Mouse (Mus musculus) MEL (cell line): ENCODE results near the gene Chchd10. TPM values are rescaled to one million over a fixed set of nuclear protein-coding genes. Genes with fewer than 3 reads are reported as not detected.

ENCODE experiments used
- DNase-seq: peaks from one replicate; pipeline ENCODE4 v3.0.0; 2011; ENCODE audit warnings: low read depth, low spot score
- H3K27ac ChIP-seq: 2 replicates; pipeline ENCODE4 v1.5.1; 2012; ENCODE audit warnings: low read depth, mild to moderate bottlenecking, control low read depth, low read length, moderate library complexity; ENCODE audit not compliant: control insufficient read depth
- H3K27me3 ChIP-seq, 2 experiments: fragments of 150-350 bp in 1 of 2; sonication (generic) in 1 of 2; 2 replicates each; pipeline ENCODE4 v1.6.1; 2012; ENCODE audit warnings: low read length in 2 of 2, mild to moderate bottlenecking in 2 of 2, improper control_type of control experiment in 1 of 2, moderate library complexity in 1 of 2; ENCODE audit not compliant: insufficient read depth in 2 of 2, control insufficient read depth in 1 of 2
- H3K36me3 ChIP-seq, 2 experiments: 2 replicates each; pipeline ENCODE4 v1.6.1; 2012 to 2014; ENCODE audit warnings: low read length in 2 of 2, improper control_type of control experiment in 1 of 2, inconsistent platforms in 1 of 2, mild to moderate bottlenecking in 1 of 2; ENCODE audit not compliant: insufficient read depth in 2 of 2, control insufficient read depth in 1 of 2
- H3K4me1 ChIP-seq, 2 experiments: fragments of 150-350 bp in 1 of 2; sonication (generic) in 1 of 2; 2 replicates each; pipeline ENCODE4 v1.6.1; 2012; ENCODE audit warnings: low read length in 2 of 2, improper control_type of control experiment in 1 of 2, mild to moderate bottlenecking in 1 of 2; ENCODE audit not compliant: insufficient read depth in 2 of 2, control insufficient read depth in 1 of 2
- H3K4me3 ChIP-seq, 2 experiments: fragments of 150-350 bp in 1 of 2; sonication (generic) in 1 of 2; 2 replicates each; pipeline ENCODE4 v1.5.1; 2012; ENCODE audit warnings: low read depth in 2 of 2, low read length in 2 of 2, mild to moderate bottlenecking in 2 of 2, moderate library complexity in 2 of 2, control low read depth in 1 of 2, improper control_type of control experiment in 1 of 2; ENCODE audit not compliant: control insufficient read depth in 1 of 2, insufficient read depth in 1 of 2
- H3K79me2 ChIP-seq: 2 replicates; pipeline ENCODE4 v1.6.1; 2012; ENCODE audit warnings: mild to moderate bottlenecking, low read length, moderate library complexity; ENCODE audit not compliant: control insufficient read depth, poor library complexity, insufficient read depth
- H3K9ac ChIP-seq: 2 replicates; pipeline ENCODE4 v1.6.1; 2012; ENCODE audit warnings: low read depth, mild to moderate bottlenecking, control low read depth, low read length, moderate library complexity; ENCODE audit not compliant: control insufficient read depth, poor library complexity, severe bottlenecking
- H3K9me3 ChIP-seq: fragments of 150-350 bp; sonication (generic); replicated peaks from 2 replicates; pipeline ENCODE4 v1.6.1; 2012; ENCODE audit warnings: mild to moderate bottlenecking, low read length, improper control_type of control experiment, moderate library complexity; ENCODE audit not compliant: insufficient read depth
- BHLHE40 ChIP-seq: IDR thresholded peaks from 2 replicates; pipeline ENCODE4 v1.6.1; 2012; ENCODE audit warnings: low read depth, mild to moderate bottlenecking, inconsistent platforms, low read length, improper control_type of control experiment, borderline replicate concordance
- CHD2 ChIP-seq: IDR thresholded peaks from 2 replicates; pipeline ENCODE4 v1.6.1; 2011; ENCODE audit warnings: low read length, improper control_type of control experiment
- CTCF ChIP-seq, 3 experiments: IDR thresholded peaks in 2 of 3; conservative IDR thresholded peaks in 1 of 3; 2 replicates each; pipeline ENCODE4 v1.5.1; 2011 to 2012; ENCODE audit warnings: low read length in 3 of 3, low read depth in 2 of 3, mild to moderate bottlenecking in 2 of 3, improper control_type of control experiment in 1 of 3, inconsistent platforms in 1 of 3, mixed read lengths in 1 of 3, moderate library complexity in 1 of 3; ENCODE audit not compliant: control insufficient read depth in 1 of 3, insufficient read depth in 1 of 3, poor library complexity in 1 of 3, severe bottlenecking in 1 of 3
- E2F4 ChIP-seq: IDR thresholded peaks from 2 replicates; pipeline ENCODE4 v1.6.1; 2011; ENCODE audit warnings: low read depth, low read length, improper control_type of control experiment, borderline replicate concordance
- GATA1 ChIP-seq: IDR thresholded peaks from 2 replicates; pipeline ENCODE4 v1.6.1; 2011; ENCODE audit warnings: low read depth, low read length, improper control_type of control experiment
- JUND ChIP-seq: IDR thresholded peaks from 2 replicates; pipeline ENCODE4 v1.6.1; 2011; ENCODE audit warnings: low read depth, mild to moderate bottlenecking, improper control_type of control experiment, low read length
- MEF2A ChIP-seq: IDR thresholded peaks from 2 replicates; pipeline ENCODE4 v1.6.1; 2014; ENCODE audit warnings: low read depth, mild to moderate bottlenecking, inconsistent platforms, low read length, improper control_type of control experiment; ENCODE audit not compliant: poor library complexity, insufficient replicate concordance, severe bottlenecking; ENCODE audit errors: extremely low read depth
- MYB ChIP-seq: IDR thresholded peaks from 2 replicates; pipeline ENCODE4 v1.6.1; 2011; ENCODE audit warnings: mild to moderate bottlenecking, low read depth, low read length, improper control_type of control experiment
- MYC ChIP-seq: IDR thresholded peaks from 2 replicates; pipeline ENCODE4 v1.6.1; 2011; ENCODE audit warnings: low read depth, mild to moderate bottlenecking, low read length, improper control_type of control experiment, moderate library complexity
- NELFE ChIP-seq: IDR thresholded peaks from 2 replicates; pipeline ENCODE4 v1.6.1; 2011; ENCODE audit warnings: low read depth, low read length, improper control_type of control experiment
- NRF1 ChIP-seq: IDR thresholded peaks from 2 replicates; pipeline ENCODE4 v1.6.1; 2014; ENCODE audit warnings: low read depth, mild to moderate bottlenecking, inconsistent platforms, low read length, improper control_type of control experiment, moderate library complexity; ENCODE audit not compliant: poor library complexity, insufficient read depth, severe bottlenecking
- SIN3A ChIP-seq: IDR thresholded peaks from 2 replicates; pipeline ENCODE4 v1.6.1; 2012; ENCODE audit warnings: low read length, improper control_type of control experiment, inconsistent platforms
- SMC3 ChIP-seq: IDR thresholded peaks from 2 replicates; pipeline ENCODE4 v1.6.1; 2011; ENCODE audit warnings: low read depth, low read length, improper control_type of control experiment
- TAL1 ChIP-seq: IDR thresholded peaks from 2 replicates; pipeline ENCODE4 v1.6.1; 2012; ENCODE audit warnings: mild to moderate bottlenecking, inconsistent platforms, low read length, moderate library complexity, mixed read lengths
- TCF12 ChIP-seq: IDR thresholded peaks from 2 replicates; pipeline ENCODE4 v1.6.1; 2014; ENCODE audit warnings: low read depth, mild to moderate bottlenecking, inconsistent platforms, low read length, improper control_type of control experiment, moderate library complexity
- UBTF ChIP-seq: IDR thresholded peaks from 2 replicates; pipeline ENCODE4 v1.6.1; 2012; ENCODE audit warnings: low read depth, mild to moderate bottlenecking, inconsistent platforms, low read length, improper control_type of control experiment, moderate library complexity, borderline replicate concordance; ENCODE audit not compliant: insufficient read depth
- USF2 ChIP-seq, 2 experiments: IDR thresholded peaks; 2 replicates each; pipeline ENCODE4 v1.6.1; 2011 to 2012; ENCODE audit warnings: improper control_type of control experiment in 2 of 2, low read length in 2 of 2, borderline replicate concordance in 1 of 2, inconsistent platforms in 1 of 2, low read depth in 1 of 2, mild to moderate bottlenecking in 1 of 2; ENCODE audit not compliant: insufficient read depth in 1 of 2
- ZC3H11A ChIP-seq: IDR thresholded peaks from 2 replicates; pipeline ENCODE4 v1.6.1; 2012; ENCODE audit warnings: low read depth, mild to moderate bottlenecking, inconsistent platforms, low read length, improper control_type of control experiment
- polyA plus RNA-seq, 2 experiments: library from polyadenylated mRNA; stranded (reverse) in 1 of 2; unstranded in 1 of 2; fragments of >175 nt in 1 of 2; fragments of >200 nt in 1 of 2; gene quantifications; 2 replicates each; pipeline versions ENCODE4 v1.2.1 to v1.2.4; 2012; ENCODE audit warnings: low replicate concordance in 2 of 2, low read depth in 1 of 2; ENCODE audit not compliant: insufficient read length in 2 of 2, insufficient read depth in 1 of 2, missing spikeins in 1 of 2
- total RNA-seq: library from RNA; depleted of rRNA; stranded (reverse); fragments of 300-350 nt; gene quantifications from 2 replicates; pipeline ENCODE4 v1.2.3, GENCODE M21; 2012

Chchd10 gene
- total and polyA plus RNA-seq, 3 experiments = 143 to 428 TPM; not detected in 1

GRCm38 (mm10) chr10:75916840-75917239 is 16.1 kb upstream of the Chchd10 start:
- H3K9me3 ChIP-seq = no peaks in the 10 kb centered on the region
- no peak overlapping the region for H3K9ac ChIP-seq
- peaks cover 0 to 18% of the 10 kb centered on the region in 2 experiments; a peak in 1 of 4 replicates for H3K4me1 ChIP-seq
- no peak for DNase-seq
- H3K4me3 ChIP-seq = no peak overlapping the region
- TF ChIP-seq TAL1 (no peak), MYC (no peak), MEF2A (no peak), NELFE (no peak), CHD2 (no peak), BHLHE40 (no peak), UBTF (no peak), SIN3A (no peak), ZC3H11A (no peak), TCF12 (no peak), JUND (no peak), MYB (no peak), GATA1 (no peak)
- peaks cover 30% of the 10 kb centered on the region for H3K79me2 ChIP-seq
- H3K27me3 ChIP-seq = no peaks in the 10 kb centered on the region
- H3K36me3 ChIP-seq = peaks cover 15 to 18% of the 10 kb centered on the region in 2 experiments
- no peak overlapping the region for H3K27ac ChIP-seq

- Histone ChIP-seq H3K9ac (no peak overlapping the region), H3K4me1 (peaks cover 3 to 23% of the 10 kb centered on the region in 2 experiments; a peak in 3 of 4 replicates), H3K79me2 (peaks cover 30% of the 10 kb centered on the region), H3K9me3 (no peaks in the 10 kb centered on the region), H3K27me3 (no peaks in the 10 kb centered on the region), H3K27ac (no peak overlapping the region), H3K36me3 (peaks cover 10 to 18% of the 10 kb centered on the region in 2 experiments; a peak in 3 of 4 replicates), H3K4me3 (no peak overlapping the region)
- no peak for TF ChIP-seq CTCF (IDR thresholded peaks at IDR 0.05 in 2 of 3, conservative IDR thresholded peaks at IDR 0.05 in 1 of 3; ENCODE audit: control insufficient read depth in 1 of 3, insufficient read depth in 1 of 3, low read depth in 2 of 3, low read length in 3 of 3, poor library complexity in 1 of 3, severe bottlenecking in 1 of 3)
- TF ChIP-seq NRF1 = no peak
- TF ChIP-seq MYB = no peak
- no peak for TF ChIP-seq SMC3
- TF ChIP-seq USF2 (IDR thresholded peaks at IDR 0.05; ENCODE audit: borderline replicate concordance in 1 of 2, insufficient read depth in 1 of 2, low read depth in 1 of 2, low read length in 2 of 2) = no peak
- TF ChIP-seq E2F4 = no peak
- no peak for DNase-seq
These were observed 13.9 kb upstream of the Chchd10 start for GRCm38 (mm10) chr10:75919026-75919425.
